Mouse (Mus musculus) liver, adult 2 months (tissue): Measurements from ENCODE around the gene Mast3.

Source experiments
- CTCF ChIP-seq: fragments of 200-500 bp; IDR thresholded peaks from 2 replicates; pipeline ENCODE4 v1.5.1; 2011; ENCODE audit warnings: low read depth, low read length, control low read depth
- POLR2A ChIP-seq: fragments of 200-500 bp; IDR thresholded peaks from 2 replicates; pipeline ENCODE4 v1.6.1; 2011; ENCODE audit warnings: low read length, control low read depth; ENCODE audit not compliant: insufficient read depth; ENCODE audit errors: extremely low read depth

- peak; percentile 100 for TF ChIP-seq POLR2A
- no peak for TF ChIP-seq CTCF
Observed at GRCm38 (mm10) chr8:70839408-70840351, 34.8 kb upstream of the Mast3 start, which contains the start of gene Arrdc2.
